Mouse (Mus musculus) thymus, adult 2 months (tissue): ENCODE data around the gene AI661453.

Experiments
- CTCF ChIP-seq: fragments of 200-500 bp; IDR thresholded peaks from 2 replicates; pipeline ENCODE4 v1.5.1; 2012; ENCODE audit warnings: mild to moderate bottlenecking, control low read depth, low read length, moderate library complexity, borderline replicate concordance; ENCODE audit not compliant: control insufficient read depth, poor library complexity, insufficient read depth; ENCODE audit errors: extremely low read depth
- POLR2A ChIP-seq: fragments of 200-500 bp; IDR thresholded peaks from 2 replicates; pipeline ENCODE4 v1.6.1; 2012; ENCODE audit warnings: mild to moderate bottlenecking, low read length, control low read depth, moderate library complexity; ENCODE audit not compliant: control insufficient read depth, poor library complexity, insufficient read depth; ENCODE audit errors: extremely low read depth

GRCm38 (mm10) chr17:47436156-47436906 lies at the start of gene AI661453:
- no peak for TF ChIP-seq CTCF
- no peak for TF ChIP-seq POLR2A
